Mouse (Mus musculus): Measurements from ENCODE around the gene Upk1b.

DNA sequence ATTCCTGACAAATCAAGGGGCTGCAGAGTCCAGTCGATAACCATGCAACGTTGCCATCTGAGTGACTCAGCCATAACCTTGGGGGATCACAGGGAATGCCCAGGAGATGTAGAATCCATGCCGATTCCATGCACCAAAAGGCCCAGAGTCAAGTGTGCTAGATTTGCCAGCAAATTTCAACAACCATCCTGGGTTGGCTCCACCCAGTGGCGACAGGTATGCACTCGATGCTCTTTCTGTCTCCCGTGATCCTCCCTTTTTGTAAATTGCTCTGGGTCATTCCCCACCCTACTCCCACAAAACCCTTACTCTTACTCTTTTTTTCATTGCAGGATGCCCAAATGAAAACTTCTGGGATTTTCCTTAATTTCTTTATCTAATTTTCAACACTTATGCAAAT is 23.8 kb downstream of the Upk1b start:
- no peak for TF ChIP-seq CTCF (IDR thresholded peaks at IDR 0.05; ENCODE audit: borderline replicate concordance, insufficient read depth, low read depth, low read length)
- TF ChIP-seq POLR2A (IDR thresholded peaks at IDR 0.05; ENCODE audit: borderline replicate concordance, insufficient read depth, low read length) = no peak

Measured in cerebellum, adult 2 months (tissue).